Mouse (Mus musculus) NIH3T3 (cell line): ENCODE results near the gene Sdc1.
A peak's percentile ranks its signal among the peaks of the same experiment; 100 is the strongest.

Source experiments
- DNase-seq: peaks from one replicate; pipeline ENCODE4 v3.0.0-alpha.2; 2012; ENCODE audit warnings: low read depth

Gene Sdc1

DNA sequence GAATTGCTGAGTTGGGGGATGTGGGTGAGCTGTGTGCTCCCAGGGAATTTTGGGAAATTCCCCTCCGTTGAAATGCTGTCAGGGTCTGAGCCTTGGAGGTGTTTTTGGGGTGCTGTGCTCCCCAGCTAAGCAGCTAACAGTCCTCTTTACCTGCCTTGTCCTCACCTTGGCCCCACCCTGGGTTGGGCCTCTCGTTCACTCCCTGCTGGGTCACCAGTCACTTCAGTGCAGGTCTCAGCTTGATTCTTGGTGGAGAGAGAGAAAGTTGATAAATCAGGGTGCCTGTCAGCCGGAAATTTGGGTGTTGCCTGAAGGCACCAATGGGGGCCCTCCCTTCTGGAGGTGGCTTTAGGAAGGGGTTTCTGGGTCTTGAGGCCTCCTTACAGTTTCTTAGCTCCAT lies 11.4 kb downstream of the Sdc1 start:
- no peak for DNase-seq

DNA sequence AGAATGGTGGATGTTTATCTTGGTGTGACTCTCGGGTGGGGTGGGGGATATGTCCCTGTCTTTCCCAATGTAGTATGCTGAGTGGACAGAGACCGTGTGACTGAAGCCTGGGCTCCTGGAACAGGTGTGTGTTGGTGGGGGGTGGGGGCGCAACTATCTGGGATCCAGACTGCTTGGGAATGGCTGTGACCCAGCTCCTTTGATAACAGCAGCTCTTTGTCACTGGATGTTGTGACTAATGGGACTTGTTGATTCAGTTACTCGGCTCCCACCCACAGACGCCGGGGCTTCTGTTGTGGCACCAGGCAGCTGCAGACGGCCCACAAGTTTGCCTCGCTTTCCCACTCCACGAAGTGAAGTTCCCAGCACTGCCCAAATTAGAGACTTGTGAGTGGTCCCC lies 13.1 kb downstream of the Sdc1 start:
- DNase-seq, result no peak

GRCm38 (mm10) chr12:8786476-8786875 lies 15.4 kb downstream of the Sdc1 start:
- peak; percentile 31 for DNase-seq

DNA sequence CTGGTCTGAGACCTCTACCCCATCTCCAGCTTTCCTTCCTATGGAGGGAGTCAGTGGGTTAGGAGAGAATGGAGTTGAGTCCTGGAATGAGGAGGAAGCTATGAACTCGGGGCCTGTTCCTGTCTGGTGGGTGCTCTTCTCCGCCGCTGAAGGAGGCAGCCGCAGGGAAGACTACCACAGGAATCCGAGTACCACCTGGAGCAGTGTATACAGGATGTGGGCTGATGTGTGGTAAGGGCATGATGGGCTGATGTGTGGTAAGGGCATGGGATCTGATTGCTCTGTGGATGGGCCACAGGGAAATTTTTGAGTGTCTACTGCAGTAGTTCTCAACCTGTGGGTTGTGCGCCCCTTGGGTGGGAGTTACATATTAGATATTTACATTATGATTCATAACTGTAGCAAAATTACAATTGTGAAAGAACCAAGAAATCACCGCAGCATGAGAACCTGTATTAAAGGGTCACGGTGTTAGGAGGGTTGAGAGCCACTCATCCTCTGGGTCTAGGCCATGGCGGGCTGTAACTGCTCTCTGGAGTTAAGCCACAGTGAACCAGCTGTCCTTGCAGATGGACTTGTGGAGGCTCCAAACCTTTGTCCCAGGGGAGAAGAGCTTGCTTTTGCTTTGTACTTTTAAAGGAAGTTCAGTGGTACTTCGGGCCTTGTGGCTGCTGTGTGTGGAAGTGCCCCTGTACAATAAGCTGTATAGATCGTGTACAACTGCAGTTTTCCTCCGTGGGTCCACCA lies 16.0 kb downstream of the Sdc1 start:
- DNase-seq, result peak; percentile 53

DNA sequence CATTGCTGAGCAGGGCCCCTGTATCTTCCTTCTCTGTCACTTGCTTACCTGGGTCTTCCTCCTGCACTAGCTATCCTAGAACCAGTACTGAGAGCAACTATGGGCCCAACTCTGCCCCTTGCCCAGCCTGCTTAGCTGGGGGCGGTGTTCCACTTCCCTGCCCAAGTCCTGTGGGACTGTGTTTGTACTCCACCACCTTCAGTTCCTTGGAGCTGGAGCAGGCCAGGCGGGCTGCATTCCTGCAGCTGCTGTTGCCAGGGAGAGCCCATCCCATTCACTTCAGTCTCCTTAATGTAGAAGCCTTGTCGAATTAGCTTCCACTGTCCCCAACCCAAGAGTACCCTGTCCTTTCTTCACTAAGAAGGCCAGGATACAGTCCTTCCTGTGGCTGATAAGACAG lies 17.3 kb downstream of the Sdc1 start:
- DNase-seq, result no peak

DNA sequence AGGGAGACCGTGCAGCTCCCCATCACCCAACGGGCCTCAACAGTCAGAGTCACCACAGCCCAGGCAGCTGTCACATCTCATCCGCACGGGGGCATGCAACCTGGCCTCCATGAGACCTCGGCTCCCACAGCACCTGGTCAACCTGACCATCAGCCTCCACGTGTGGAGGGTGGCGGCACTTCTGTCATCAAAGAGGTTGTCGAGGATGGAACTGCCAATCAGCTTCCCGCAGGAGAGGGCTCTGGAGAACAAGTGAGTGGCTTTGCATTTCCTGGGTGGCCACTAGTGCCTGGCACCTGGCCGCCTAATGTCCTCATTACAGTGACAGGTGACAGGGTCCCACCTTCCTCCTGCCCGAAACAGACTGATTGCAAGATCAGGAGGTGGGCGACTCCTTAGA lies 19.5 kb downstream of the Sdc1 start:
- no peak for DNase-seq

DNA sequence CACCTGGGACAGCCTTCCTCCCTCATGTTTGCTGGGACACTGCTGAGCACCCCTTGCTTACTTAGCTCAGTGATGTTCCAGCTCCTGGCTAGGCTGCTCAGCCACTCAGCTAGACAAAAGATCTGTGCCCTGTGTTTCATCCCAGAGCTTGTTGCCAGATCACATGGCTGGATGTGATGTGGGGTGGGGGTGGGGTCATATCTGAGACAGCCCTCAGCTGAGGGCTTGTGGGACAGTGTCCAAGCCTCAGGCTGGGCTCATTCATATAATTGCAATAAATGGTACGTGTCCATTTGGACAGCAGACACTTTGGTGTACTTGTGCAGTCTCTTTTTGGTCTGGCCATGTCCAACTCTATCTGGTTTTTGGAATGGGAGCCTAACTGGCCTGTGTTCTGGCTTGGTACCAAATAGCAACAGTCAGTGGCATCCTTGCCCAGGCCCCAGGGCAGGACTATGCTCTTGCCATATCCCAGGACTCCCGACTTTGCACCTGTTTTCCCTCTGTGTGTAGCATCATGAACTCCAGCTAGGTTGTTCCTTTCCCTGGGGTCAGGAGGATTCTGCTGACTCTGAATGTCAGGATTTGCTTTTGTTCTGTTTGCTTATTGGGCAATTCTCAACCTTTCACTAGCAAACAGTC lies 22.4 kb downstream of the Sdc1 start:
- DNase-seq, result peak; percentile 41

DNA sequence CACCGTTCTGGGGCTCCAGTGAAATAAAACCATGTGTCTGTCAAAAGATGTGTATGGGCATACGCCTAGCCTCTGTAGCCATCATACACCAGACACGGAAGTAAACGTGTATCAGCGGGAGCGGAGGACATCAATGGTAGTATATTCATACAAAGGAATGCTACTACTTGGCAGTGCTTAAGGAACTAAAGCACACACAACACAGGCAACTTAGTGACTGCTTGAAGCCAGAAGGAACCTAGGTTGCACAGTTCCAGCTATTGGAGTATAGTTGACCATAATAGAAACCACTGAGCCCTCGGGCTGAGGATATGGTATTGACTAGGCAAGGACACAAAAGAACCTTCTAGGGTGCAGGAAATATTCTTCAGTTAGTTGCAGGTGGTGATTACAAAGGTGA lies 26.8 kb downstream of the Sdc1 start:
- DNase-seq, result no peak

DNA sequence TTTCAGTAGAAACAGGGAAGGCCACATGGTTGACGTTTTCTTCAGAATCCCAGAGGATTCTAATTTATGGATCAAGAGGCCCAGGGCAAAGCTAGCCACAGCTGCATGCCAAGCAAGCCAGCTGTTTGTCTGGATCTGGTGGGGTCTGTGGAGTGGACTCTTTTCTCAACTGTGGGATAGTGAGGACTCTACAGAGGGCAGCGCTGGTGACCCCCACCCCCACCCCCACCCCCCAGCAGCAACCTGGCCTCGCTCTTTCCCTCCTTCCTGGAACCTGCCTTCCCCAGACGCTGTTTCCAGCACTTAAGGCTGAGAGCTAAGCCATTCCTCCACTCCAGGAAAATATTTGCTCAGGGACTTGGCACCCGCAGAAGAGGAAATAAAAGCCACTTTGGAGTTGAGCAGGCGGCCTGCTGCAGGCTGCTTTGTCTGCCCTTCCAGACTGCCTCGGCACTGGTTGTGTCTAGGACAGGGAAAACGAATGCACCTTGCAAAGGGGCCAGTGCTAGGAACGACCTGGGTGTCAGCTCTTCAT lies 27.4 kb downstream of the Sdc1 start:
- DNase-seq, result no peak

DNA sequence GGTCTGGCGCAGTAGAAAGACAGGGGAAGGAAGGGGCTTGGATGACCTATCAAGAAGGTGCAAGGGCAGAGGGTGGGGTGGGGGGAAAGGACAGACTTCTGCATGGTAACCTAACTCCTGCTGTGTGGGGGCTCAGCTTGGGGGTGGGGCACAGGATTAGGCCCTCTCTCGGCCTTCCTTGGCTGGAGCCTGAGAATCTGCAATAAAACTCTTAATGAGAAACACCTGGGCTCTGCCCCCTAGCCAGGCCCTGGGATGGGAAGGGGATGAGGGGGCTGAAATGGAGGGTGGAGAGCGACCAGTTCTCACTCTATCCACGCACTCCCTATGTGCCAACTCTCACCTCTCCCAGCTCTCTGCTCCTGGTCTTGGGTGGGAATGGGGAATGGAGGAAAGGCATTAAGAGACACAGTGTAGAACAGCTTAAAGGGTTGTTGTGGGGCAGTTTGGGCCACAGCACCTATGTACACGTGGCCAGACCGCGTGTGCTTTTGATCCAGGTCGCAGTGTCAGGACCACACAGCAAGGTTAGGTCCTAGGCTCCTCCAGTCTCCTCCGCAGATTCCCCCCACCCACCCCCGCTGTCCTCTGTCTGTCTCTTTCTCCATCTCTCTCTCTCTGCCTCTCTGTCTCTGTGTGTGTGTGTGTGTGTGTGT lies 32.4 kb downstream of the Sdc1 start:
- peak; percentile 28 for DNase-seq

DNA sequence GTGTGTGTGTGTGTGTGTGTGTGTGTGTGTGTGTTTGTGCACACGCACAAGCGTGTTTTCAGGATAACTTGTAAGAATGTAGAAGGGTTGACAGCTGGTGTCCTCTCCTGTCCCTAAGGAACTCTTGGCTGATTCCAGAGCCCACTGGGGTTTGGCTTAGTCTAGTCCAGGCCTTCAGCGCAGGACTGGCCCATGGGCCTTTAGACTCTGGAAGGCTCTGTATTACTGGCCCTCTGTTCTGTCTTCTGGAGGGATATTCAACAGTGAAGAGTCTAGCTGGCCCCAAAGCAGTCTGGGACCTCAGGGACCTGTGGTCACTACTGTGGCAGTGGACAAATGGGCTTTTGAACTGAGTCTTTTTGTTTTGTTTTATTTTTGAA lies 32.9 kb downstream of the Sdc1 start:
- DNase-seq, result no peak

- DNase-seq, result peak; percentile 55
These were observed 34.0 kb downstream of the Sdc1 start for GRCm38 (mm10) chr12:8804934-8805722.

DNA sequence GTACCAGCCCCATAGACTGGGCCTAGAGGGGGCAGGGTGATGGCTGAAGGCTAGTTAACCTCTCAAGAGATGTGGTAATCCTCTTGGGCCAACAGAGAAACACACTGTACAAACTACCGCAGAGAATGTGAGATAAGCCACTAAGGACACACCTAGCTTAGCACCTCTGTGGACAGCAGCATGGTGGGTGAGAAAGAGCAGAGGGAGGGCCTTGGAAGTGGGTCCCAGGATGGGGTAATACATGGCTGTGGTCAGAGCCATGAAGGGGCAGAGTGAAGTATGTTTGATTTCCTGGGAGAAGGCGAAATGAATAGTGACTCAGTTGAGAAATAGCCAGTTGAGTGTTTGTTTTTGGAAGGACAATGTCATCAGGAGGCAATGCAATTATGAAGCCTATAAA lies 38.0 kb downstream of the Sdc1 start:
- peak; percentile 62 for DNase-seq

- no peak for DNase-seq
These were observed 38.5 kb downstream of the Sdc1 start for GRCm38 (mm10) chr12:8809626-8810025.

GRCm38 (mm10) chr12:8810966-8811365 lies 39.8 kb downstream of the Sdc1 start:
- no peak for DNase-seq

DNA sequence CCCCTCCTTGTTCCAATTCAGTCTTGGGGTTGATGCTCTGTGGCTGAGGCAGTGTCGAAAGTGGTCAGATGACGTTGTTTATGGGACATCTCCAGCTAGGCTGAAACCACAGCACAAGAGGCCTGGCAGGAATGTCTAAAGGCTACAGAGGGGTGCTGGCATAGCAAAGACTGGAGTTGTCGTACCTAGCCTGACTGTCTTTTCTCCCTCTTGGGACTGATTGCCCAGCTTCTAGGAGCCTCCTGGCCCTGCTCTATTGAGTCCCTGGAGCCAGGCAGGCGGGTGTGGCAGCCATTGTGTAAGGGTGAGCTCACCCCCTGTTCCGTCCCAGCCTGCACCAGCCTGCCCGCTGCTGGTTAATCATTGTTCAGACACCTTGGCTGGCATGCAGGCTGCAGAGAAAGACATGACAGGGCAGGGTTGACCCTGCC lies 40.3 kb downstream of the Sdc1 start:
- DNase-seq, result peak; percentile 55

DNA sequence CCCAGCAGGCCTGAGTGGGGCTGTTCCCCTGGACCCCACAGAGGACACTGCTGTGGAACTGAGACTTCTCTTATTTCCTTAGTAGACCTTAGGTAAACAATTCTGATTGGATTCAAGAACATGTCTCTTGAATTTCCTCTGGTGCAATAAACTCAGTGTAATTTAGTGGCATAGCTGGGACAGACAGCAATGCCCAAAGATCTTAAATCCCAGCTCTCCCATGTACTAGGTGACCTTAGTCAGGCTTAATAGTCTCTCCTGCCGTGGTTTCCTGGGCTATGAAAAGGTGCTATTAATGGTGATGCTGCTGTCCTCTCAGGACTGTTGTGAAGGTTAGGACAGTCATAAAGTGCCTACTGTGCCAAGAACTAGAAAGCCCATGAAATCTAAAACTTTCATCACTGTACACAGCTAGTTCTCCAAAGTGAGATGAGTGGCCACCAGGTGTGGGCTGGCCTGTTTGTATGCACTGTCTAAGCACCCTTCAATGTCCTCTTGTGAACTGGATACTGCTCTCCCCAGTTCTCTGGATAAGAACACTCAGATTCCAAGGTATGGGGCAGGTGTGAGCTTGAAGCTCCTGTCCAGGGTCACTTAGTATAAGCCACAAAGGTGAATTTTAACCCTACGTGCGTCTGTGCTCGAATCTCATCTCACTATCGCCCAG lies 40.9 kb downstream of the Sdc1 start:
- no peak for DNase-seq

DNA sequence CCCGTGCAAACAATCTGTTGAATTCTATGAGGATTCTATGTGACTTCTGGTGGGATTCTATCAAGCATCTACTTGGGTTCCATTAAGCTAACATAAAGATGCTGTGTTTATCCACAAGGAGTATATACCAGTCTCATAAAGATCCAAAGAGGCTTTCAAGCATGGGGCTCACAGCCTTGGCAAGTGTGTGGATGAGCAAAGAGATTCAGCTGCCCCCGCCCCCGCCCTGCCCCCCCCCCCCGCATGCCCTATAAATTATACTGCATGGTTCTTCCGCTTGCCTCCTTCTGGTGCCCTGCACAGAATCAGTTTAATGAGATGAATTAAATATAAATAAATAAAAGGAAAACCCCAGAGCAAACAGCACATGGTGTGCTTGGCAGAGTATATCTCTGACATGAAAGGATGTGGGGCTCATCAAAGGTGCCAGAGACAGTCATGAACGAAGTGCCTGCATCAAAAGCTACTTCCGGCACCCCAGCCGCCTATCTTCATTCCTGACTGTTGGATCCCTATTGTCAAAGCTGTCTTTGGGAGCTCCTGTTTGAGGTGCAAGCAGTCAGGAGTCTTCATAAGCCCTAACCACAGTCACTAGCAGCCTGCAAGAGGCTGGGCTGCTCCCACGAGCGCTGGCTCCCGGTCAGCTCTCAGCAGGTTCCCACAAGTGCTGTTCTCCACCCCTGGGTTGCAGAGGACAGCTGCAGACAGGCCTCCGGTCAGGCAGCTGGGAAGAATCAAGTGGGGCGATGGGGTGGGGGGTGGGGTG lies 46.5 kb downstream of the Sdc1 start:
- peak; percentile 58 for DNase-seq

- no peak for DNase-seq
These were observed 47.1 kb downstream of the Sdc1 start for GRCm38 (mm10) chr12:8818233-8818672.

DNA sequence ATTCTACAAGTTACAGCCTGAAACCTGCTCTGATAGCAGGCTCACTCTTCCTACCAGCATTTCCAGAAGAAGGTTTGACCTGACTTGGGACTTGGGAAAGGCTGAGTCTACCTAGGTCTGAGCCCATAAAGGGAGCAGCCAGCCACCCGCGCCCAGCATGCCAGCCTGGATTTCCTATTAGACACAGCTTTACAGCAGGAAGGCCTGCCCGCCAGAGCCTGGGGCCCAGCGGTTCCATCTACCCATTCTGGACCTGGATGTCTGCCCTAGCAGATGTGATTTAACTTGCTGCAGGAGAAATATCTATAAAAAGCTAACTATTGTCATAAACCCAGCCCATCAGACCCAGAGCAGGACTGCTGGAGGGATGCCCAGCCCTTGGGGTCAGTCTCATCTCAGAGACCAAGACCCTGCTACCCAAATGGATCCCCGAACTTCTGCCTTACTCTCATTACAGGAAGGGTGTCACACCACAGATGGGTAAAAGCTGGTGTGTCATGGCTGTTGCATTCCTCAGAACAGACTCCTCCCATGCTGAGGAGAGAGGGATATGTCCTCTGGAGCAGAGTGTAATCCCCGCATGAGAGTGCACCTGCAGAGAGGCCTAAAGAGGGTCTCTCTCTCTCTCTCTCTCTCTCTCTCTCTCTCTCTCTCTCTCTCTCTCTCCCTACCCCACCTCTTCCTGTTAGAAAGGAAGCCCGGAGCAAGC lies 54.0 kb downstream of the Sdc1 start:
- DNase-seq, result no peak
